Mouse (Mus musculus): ENCODE measurements around the gene Steap3. TPM values are rescaled to one million over a fixed set of nuclear protein-coding genes. Genes with fewer than 3 reads are reported as not detected.

Steap3 gene
- total RNA-seq, 2 experiments from 2014 or later = 6.9 to 7.0 TPM

- DNase-seq (ENCODE audit: extremely low spot score in 1 of 2, low spot score in 1 of 2) = no peak
Measured at GRCm38 (mm10) chr1:120158474-120159127, 113.9 kb downstream of the Steap3 start.

GRCm38 (mm10) chr1:120155325-120155724 lies 117.2 kb downstream of the Steap3 start:
- DNase-seq (ENCODE audit: extremely low spot score in 1 of 2, low spot score in 1 of 2) = peak in 1 of 2 experiments; percentile 47

GRCm38 (mm10) chr1:120154232-120154631 lies 118.3 kb downstream of the Steap3 start:
- DNase-seq (ENCODE audit: extremely low spot score in 1 of 2, low spot score in 1 of 2) = peak in 1 of 2 experiments; percentile 55

- no peak for DNase-seq (ENCODE audit: extremely low spot score in 1 of 2, low spot score in 1 of 2)
Measured at GRCm38 (mm10) chr1:120146994-120147393, 125.5 kb downstream of the Steap3 start.

- no peak for DNase-seq (ENCODE audit: extremely low spot score in 1 of 2, low spot score in 1 of 2)
Measured at GRCm38 (mm10) chr1:120145527-120146216, 126.8 kb downstream of the Steap3 start.

GRCm38 (mm10) chr1:120142551-120142950 lies 130.0 kb downstream of the Steap3 start:
- DNase-seq (ENCODE audit: extremely low spot score in 1 of 2, low spot score in 1 of 2) = no peak

Other genes starting within 250 kb of the Steap3 start
- gene Tmem37, start 198.6 kb downstream of the Steap3 start, total RNA-seq (2021) = 1 to 10 TPM in 1 of 2 experiments, under 1 TPM in 1; 0.94 to 1.1 TPM
- 100 to 1,000 TPM; 387 to 439 TPM for gene Dbi, start 151.6 kb downstream of the Steap3 start, total RNA-seq (2021)
- 10 to 100 TPM in 1 of 2 experiments, 1 to 10 TPM in 1; 9.2 to 10.1 TPM for gene 3110009E18Rik, start 151.5 kb downstream of the Steap3 start, total RNA-seq (2021)
- 10 to 100 TPM; 85.2 to 89.5 TPM for gene C1ql2, start 67.9 kb upstream of the Steap3 start, total RNA-seq (2021)
- gene Marco, start 232.3 kb upstream of the Steap3 start, total RNA-seq (2021) = not detected

Data from layer of hippocampus, postnatal 25 days (tissue).